Mouse (Mus musculus) myocyte (in vitro differentiated cells): ENCODE results near the gene Selenop.

Source experiments
- CEBPB ChIP-seq: IDR thresholded peaks from 2 replicates; pipeline ENCODE4 v1.6.1; 2011; ENCODE audit warnings: mild to moderate bottlenecking, moderate library complexity; ENCODE audit not compliant: poor library complexity, insufficient read depth, severe bottlenecking
- MAX ChIP-seq: IDR thresholded peaks from one replicate; pipeline ENCODE4 v1.6.1; 2011; ENCODE audit warnings: low read depth, mild to moderate bottlenecking, control low read depth
- MYOG ChIP-seq, 3 experiments: IDR thresholded peaks; one replicate each; pipeline ENCODE4 v1.6.1; 2011; ENCODE audit warnings: control low read depth in 2 of 3, low read depth in 2 of 3, mild to moderate bottlenecking in 2 of 3; ENCODE audit not compliant: insufficient read length in 2 of 3, control insufficient read depth in 1 of 3, insufficient read depth in 1 of 3
- POLR2A ChIP-seq: IDR thresholded peaks from one replicate; pipeline ENCODE4 v1.6.1; 2011; ENCODE audit warnings: low read depth, mild to moderate bottlenecking, control low read depth, moderate library complexity; ENCODE audit not compliant: insufficient read length
- POLR2AphosphoS2 ChIP-seq: IDR thresholded peaks from one replicate; pipeline ENCODE4 v1.6.1; 2011; ENCODE audit warnings: low read depth, control low read depth; ENCODE audit not compliant: insufficient read length
- REST ChIP-seq: IDR thresholded peaks from one replicate; pipeline ENCODE4 v1.6.1; 2011; ENCODE audit warnings: mild to moderate bottlenecking, control low read depth, moderate library complexity; ENCODE audit not compliant: insufficient read depth, insufficient read length
- SRF ChIP-seq: IDR thresholded peaks from one replicate; pipeline ENCODE4 v1.6.1; 2011; ENCODE audit warnings: low read depth; ENCODE audit not compliant: control insufficient read depth, insufficient read length
- TCF12 ChIP-seq: IDR thresholded peaks from one replicate; pipeline ENCODE4 v1.6.1; 2011; ENCODE audit warnings: mild to moderate bottlenecking, control low read depth; ENCODE audit not compliant: poor library complexity, insufficient read depth, severe bottlenecking

DNA sequence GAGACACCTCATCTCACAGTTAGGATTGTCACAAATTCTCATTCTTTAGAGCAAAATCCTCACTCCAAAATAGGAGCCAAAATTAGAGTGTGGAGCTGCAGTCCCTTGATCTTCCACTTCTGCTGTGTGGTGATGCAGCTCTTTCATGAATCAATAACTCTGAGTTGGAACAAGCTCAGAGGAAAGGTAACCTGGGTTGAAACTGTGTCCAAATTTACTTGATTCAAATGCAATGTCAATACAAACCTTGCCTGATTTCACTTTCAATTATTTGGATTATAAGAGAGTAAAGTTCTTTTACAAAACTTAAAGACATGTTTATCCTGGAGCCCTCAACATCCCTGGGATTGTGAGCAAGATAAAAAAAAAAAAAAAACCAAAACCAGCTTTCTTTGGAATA, 54.7 kb downstream of the Selenop start:
- TF ChIP-seq TCF12 (no peak), SRF (no peak), POLR2A (no peak), MYOG (IDR thresholded peaks at IDR 0.05; ENCODE audit: control insufficient read depth in 1 of 3, insufficient read depth in 1 of 3, insufficient read length in 2 of 3, low read depth in 2 of 3) (no peak), REST (no peak), POLR2AphosphoS2 (no peak), CEBPB (no peak), MAX (no peak)
